15 mouse cellular contexts compared by ENCODE assay signal in genomic region chr15:98640157-98640556, GRCm38 (mm10). TPM values are rescaled to one million over a fixed set of nuclear protein-coding genes. Genes with fewer than 3 reads are reported as not detected.
DNase-seq lines count a peak whose midpoint lies in the region; ATAC-seq and TF ChIP-seq lines count a peak whose summit lies in the region.
"Had no signal": no experiment of that assay in that cellular context is flagged by ENCODE, and none has a peak within 500 bp of the region (broad histone marks: within the 10 kb centered on the region; RNA-seq: fewer than 3 reads in every experiment).

No protein-coding gene starts in this region.

- DNase-seq in limb, embryonic 10.5 days (ENCODE audit: low spot score): no peak
- no peak for DNase-seq in neural tube, embryonic 10.5 days (ENCODE audit: extremely low spot score, low spot score)
- no peak for DNase-seq in heart, postnatal 25 days (ENCODE audit: low spot score)
- DNase-seq: adrenal gland, postnatal 10 days; layer of hippocampus, adult 9-11 months had no signal

- ATAC-seq in intestine, embryonic 16.5 days: peak; percentile 43; the same call in 1 of the 2 replicates
- ATAC-seq in intestine, embryonic 15.5 days: no peak
- peak; percentile 62; the same call in 1 of the 2 replicates for ATAC-seq in intestine, postnatal 0 days
- ATAC-seq in stomach, embryonic 14.5 days (ENCODE audit: insufficient number of reproducible peaks, insufficient read depth, low FRiP score, low read depth): peak; percentile 62; the same call in 1 of the 2 replicates
- ATAC-seq in hindbrain, embryonic 13.5 days (ENCODE audit: low FRiP score): no peak
- ATAC-seq: Patski had no signal

- no peak for TF ChIP-seq CTCF in intestine, postnatal 0 days (IDR thresholded peaks at IDR 0.05; ENCODE audit: low read depth)

- H3K27me3 ChIP-seq in intestine, embryonic 16.5 days (replicated peaks; ENCODE audit: control insufficient read depth, insufficient read depth, low read length): no peaks in the 10 kb centered on the region
- no peaks in the 10 kb centered on the region for H3K27me3 ChIP-seq in intestine, embryonic 15.5 days (replicated peaks)
- H3K27me3 ChIP-seq in intestine, postnatal 0 days (replicated peaks; ENCODE audit: control insufficient read depth, insufficient read depth, low read length): 0 out of 2 replicates have a peak, but pooled peaks cover 2% of the 10 kb centered on the region
- H3K27me3 ChIP-seq in limb, embryonic 10.5 days (ENCODE audit: low read depth, poor library complexity, severe bottlenecking): peaks cover 32% of the 10 kb centered on the region
- H3K27me3 ChIP-seq in stomach, embryonic 14.5 days (ENCODE audit: control insufficient read depth, insufficient read depth, low read length): no peaks in the 10 kb centered on the region
- H3K27me3 ChIP-seq in hindbrain, embryonic 13.5 days: no peaks in the 10 kb centered on the region
- H3K27me3 ChIP-seq: hindbrain, embryonic 12.5 days; Patski had no signal

- peaks cover 8% of the 10 kb centered on the region for H3K4me1 ChIP-seq in intestine, embryonic 16.5 days (ENCODE audit: control insufficient read depth, insufficient read depth, low read length)
- H3K4me1 ChIP-seq in intestine, embryonic 15.5 days (replicated peaks): peaks cover 13% of the 10 kb centered on the region
- no peaks in the 10 kb centered on the region for H3K4me1 ChIP-seq in intestine, postnatal 0 days (replicated peaks; ENCODE audit: control insufficient read depth, insufficient read depth, low read length)
- peaks cover 24% of the 10 kb centered on the region for H3K4me1 ChIP-seq in limb, embryonic 10.5 days
- 0 out of 2 replicates have a peak, but pooled peaks cover 10% of the 10 kb centered on the region for H3K4me1 ChIP-seq in stomach, embryonic 14.5 days (ENCODE audit: control insufficient read depth, insufficient read depth, low read length)
- peaks cover 28% of the 10 kb centered on the region for H3K4me1 ChIP-seq in hindbrain, embryonic 13.5 days (replicated peaks)

- H3K4me3 ChIP-seq in intestine, embryonic 16.5 days (ENCODE audit: low read length): no peak overlapping the region
- no peak overlapping the region for H3K4me3 ChIP-seq in intestine, embryonic 15.5 days (replicated peaks)
- no peak overlapping the region for H3K4me3 ChIP-seq in intestine, postnatal 0 days (ENCODE audit: low read depth, low read length)
- no peak overlapping the region for H3K4me3 ChIP-seq in limb, embryonic 10.5 days
- no peak overlapping the region for H3K4me3 ChIP-seq in stomach, embryonic 14.5 days (ENCODE audit: low read depth, low read length)
- no peak overlapping the region for H3K4me3 ChIP-seq in hindbrain, embryonic 13.5 days
- H3K4me3 ChIP-seq: hindbrain, embryonic 12.5 days; limb, embryonic 13.5 days; megakaryocyte, embryonic 14.5 days had no signal

- 28% methylated on average over 8 of the region's 8 CpGs for whole genome bisulfite sequencing in intestine, embryonic 16.5 days
- WGBS in intestine, embryonic 15.5 days: 36% methylated on average over 8 of the region's 8 CpGs
- 36% methylated on average over 8 of the region's 8 CpGs for WGBS in intestine, postnatal 0 days
- WGBS in limb, embryonic 10.5 days: 25% methylated on average over 8 of the region's 8 CpGs
- WGBS in stomach, embryonic 14.5 days: 34% methylated on average over 8 of the region's 8 CpGs
- WGBS in hindbrain, embryonic 13.5 days: 44% methylated on average over 8 of the region's 8 CpGs

- intact Hi-C loops in heart, postnatal 25 days (cut with DNase I): no loop called here

- no peak overlapping the region for H3K9ac ChIP-seq in intestine, embryonic 16.5 days (ENCODE audit: low read depth, low read length)
- H3K9ac ChIP-seq in intestine, embryonic 15.5 days: no peak overlapping the region
- H3K9ac ChIP-seq in intestine, postnatal 0 days (ENCODE audit: low read depth, low read length): no peak overlapping the region
- no peak overlapping the region for H3K9ac ChIP-seq in stomach, embryonic 14.5 days (replicated peaks; ENCODE audit: low read depth, low read length)
- no peak overlapping the region for H3K9ac ChIP-seq in hindbrain, embryonic 13.5 days
- H3K9ac ChIP-seq: hindbrain, embryonic 12.5 days; limb, embryonic 13.5 days had no signal

- no peaks in the 10 kb centered on the region for H3K9me3 ChIP-seq in intestine, embryonic 16.5 days (ENCODE audit: control insufficient read depth, low read length)
- no peaks in the 10 kb centered on the region for H3K9me3 ChIP-seq in intestine, embryonic 15.5 days
- H3K9me3 ChIP-seq in intestine, postnatal 0 days (ENCODE audit: control insufficient read depth): no peaks in the 10 kb centered on the region
- H3K9me3 ChIP-seq in limb, embryonic 10.5 days (replicated peaks): no peaks in the 10 kb centered on the region
- no peaks in the 10 kb centered on the region for H3K9me3 ChIP-seq in stomach, embryonic 14.5 days (ENCODE audit: control insufficient read depth, low read depth, low read length)
- no peaks in the 10 kb centered on the region for H3K9me3 ChIP-seq in hindbrain, embryonic 13.5 days
- H3K9me3 ChIP-seq: hindbrain, embryonic 12.5 days; limb, embryonic 13.5 days; megakaryocyte, embryonic 14.5 days had no signal

- H3K27ac ChIP-seq in intestine, embryonic 16.5 days (ENCODE audit: low read length): no peak overlapping the region
- H3K27ac ChIP-seq in intestine, embryonic 15.5 days: no peak overlapping the region
- no peak overlapping the region for H3K27ac ChIP-seq in intestine, postnatal 0 days (ENCODE audit: low read depth, low read length)
- H3K27ac ChIP-seq in limb, embryonic 10.5 days: peak overlapping the region; percentile 43
- no peak overlapping the region for H3K27ac ChIP-seq in stomach, embryonic 14.5 days (ENCODE audit: low read length)
- H3K27ac ChIP-seq in hindbrain, embryonic 13.5 days: no peak overlapping the region
- H3K27ac ChIP-seq: hindbrain, embryonic 12.5 days; limb, embryonic 13.5 days had no signal

- H3K4me2 ChIP-seq in intestine, embryonic 16.5 days (ENCODE audit: low read depth, low read length): no peak overlapping the region
- H3K4me2 ChIP-seq in intestine, embryonic 15.5 days (replicated peaks): no peak overlapping the region
- no peak overlapping the region for H3K4me2 ChIP-seq in intestine, postnatal 0 days (replicated peaks; ENCODE audit: low read depth)
- H3K4me2 ChIP-seq in stomach, embryonic 14.5 days (replicated peaks; ENCODE audit: low read depth, low read length): no peak overlapping the region
- H3K4me2 ChIP-seq in hindbrain, embryonic 13.5 days: no peak overlapping the region
- H3K4me2 ChIP-seq: heart, embryonic 11.5 days; hindbrain, embryonic 12.5 days; limb, embryonic 13.5 days had no signal

- peaks cover 8% of the 10 kb centered on the region for H3K36me3 ChIP-seq in intestine, embryonic 16.5 days (ENCODE audit: control insufficient read depth, insufficient read depth, low read length)
- H3K36me3 ChIP-seq in intestine, embryonic 15.5 days: peaks cover 29% of the 10 kb centered on the region
- H3K36me3 ChIP-seq in intestine, postnatal 0 days (ENCODE audit: control insufficient read depth, insufficient read depth): peaks cover 28% of the 10 kb centered on the region
- peaks cover 46% of the 10 kb centered on the region for H3K36me3 ChIP-seq in limb, embryonic 10.5 days
- H3K36me3 ChIP-seq in stomach, embryonic 14.5 days (ENCODE audit: control insufficient read depth, insufficient read depth, low read length): peaks cover 43% of the 10 kb centered on the region
- peaks cover 60% of the 10 kb centered on the region for H3K36me3 ChIP-seq in hindbrain, embryonic 13.5 days

RNA-seq across cellular contexts. Expression of gene Cacnb3, which starts 9.5 kb away (rescaled TPM):
- polyA plus RNA-seq in intestine, embryonic 16.5 days (2015; fragmentation: Nextera tagmentation; extraction: Ambion mirVana): 20.3 and 22.8 TPM in 2 replicates
- 24.9 and 26.7 TPM in 2 replicates for polyA plus RNA-seq in intestine, embryonic 15.5 days (2015; fragmentation: Nextera tagmentation; extraction: Ambion mirVana)
- 9.3 and 10.3 TPM in 2 replicates for polyA plus RNA-seq in intestine, postnatal 0 days (2015; fragmentation: Nextera tagmentation; extraction: Ambion mirVana)
- polyA plus RNA-seq in limb, embryonic 10.5 days (2016; fragmentation: Nextera tagmentation; extraction: Ambion mirVana): 16.6 and 24.2 TPM in 2 replicates
- 34.4 TPM in 2 replicates for polyA plus RNA-seq in stomach, embryonic 14.5 days (2014; fragmentation: Nextera tagmentation; extraction: Ambion mirVana)
- polyA plus RNA-seq in hindbrain, embryonic 13.5 days (2015; fragmentation: Nextera tagmentation; extraction: Ambion mirVana): 124 and 135 TPM in 2 replicates
- 1 to 10 TPM; 4.1 TPM for total RNA-seq in heart, postnatal 25 days (2021)

RNA-seq across cellular contexts. Expression of gene Ddx23, which starts 22.5 kb away (rescaled TPM):
- polyA plus RNA-seq in intestine, embryonic 16.5 days (2015; fragmentation: Nextera tagmentation; extraction: Ambion mirVana): 15.6 and 17.6 TPM in 2 replicates
- polyA plus RNA-seq in intestine, embryonic 15.5 days (2015; fragmentation: Nextera tagmentation; extraction: Ambion mirVana): 23.3 and 23.7 TPM in 2 replicates
- 9.0 and 11.7 TPM in 2 replicates for polyA plus RNA-seq in intestine, postnatal 0 days (2015; fragmentation: Nextera tagmentation; extraction: Ambion mirVana)
- polyA plus RNA-seq in limb, embryonic 10.5 days (2016; fragmentation: Nextera tagmentation; extraction: Ambion mirVana): 21.8 and 25.4 TPM in 2 replicates
- polyA plus RNA-seq in stomach, embryonic 14.5 days (2014; fragmentation: Nextera tagmentation; extraction: Ambion mirVana): 30.1 and 30.3 TPM in 2 replicates
- 27.5 and 28.0 TPM in 2 replicates for polyA plus RNA-seq in hindbrain, embryonic 13.5 days (2015; fragmentation: Nextera tagmentation; extraction: Ambion mirVana)
- 10 to 100 TPM; 43.5 to 52.8 TPM for total RNA-seq in heart, postnatal 25 days (2021)

RNA-seq across cellular contexts. Expression of gene Adcy6, which starts 30.3 kb away (rescaled TPM):
- 17.1 and 18.8 TPM in 2 replicates for polyA plus RNA-seq in intestine, embryonic 16.5 days (2015; fragmentation: Nextera tagmentation; extraction: Ambion mirVana)
- polyA plus RNA-seq in intestine, embryonic 15.5 days (2015; fragmentation: Nextera tagmentation; extraction: Ambion mirVana): 21.4 and 23.0 TPM in 2 replicates
- 10.6 and 11.1 TPM in 2 replicates for polyA plus RNA-seq in intestine, postnatal 0 days (2015; fragmentation: Nextera tagmentation; extraction: Ambion mirVana)
- polyA plus RNA-seq in limb, embryonic 10.5 days (2016; fragmentation: Nextera tagmentation; extraction: Ambion mirVana): 15.7 and 16.5 TPM in 2 replicates
- polyA plus RNA-seq in stomach, embryonic 14.5 days (2014; fragmentation: Nextera tagmentation; extraction: Ambion mirVana): 21.9 and 23.0 TPM in 2 replicates
- polyA plus RNA-seq in hindbrain, embryonic 13.5 days (2015; fragmentation: Nextera tagmentation; extraction: Ambion mirVana): 10.1 and 11.7 TPM in 2 replicates
- 100 to 1,000 TPM; 188 to 238 TPM for total RNA-seq in heart, postnatal 25 days (2021)

RNA-seq across cellular contexts. Expression of gene Rnd1, which starts 37.1 kb away (rescaled TPM):
- polyA plus RNA-seq in intestine, embryonic 16.5 days (2015; fragmentation: Nextera tagmentation; extraction: Ambion mirVana): 0.95 and 1.1 TPM in 2 replicates
- polyA plus RNA-seq in intestine, embryonic 15.5 days (2015; fragmentation: Nextera tagmentation; extraction: Ambion mirVana): 0.97 and 1.1 TPM in 2 replicates
- 1.1 and 1.4 TPM in 2 replicates for polyA plus RNA-seq in intestine, postnatal 0 days (2015; fragmentation: Nextera tagmentation; extraction: Ambion mirVana)
- 0.38 and 0.62 TPM in 2 replicates for polyA plus RNA-seq in limb, embryonic 10.5 days (2016; fragmentation: Nextera tagmentation; extraction: Ambion mirVana)
- 0.75 and 0.83 TPM in 2 replicates for polyA plus RNA-seq in stomach, embryonic 14.5 days (2014; fragmentation: Nextera tagmentation; extraction: Ambion mirVana)
- polyA plus RNA-seq in hindbrain, embryonic 13.5 days (2015; fragmentation: Nextera tagmentation; extraction: Ambion mirVana): 7.3 and 7.4 TPM in 2 replicates
- total RNA-seq in heart, postnatal 25 days (2021): 1 to 10 TPM; 1.3 to 1.5 TPM

Comparison
In these comparisons a context has a peak if more than half of its experiments do, and no peak if none do; other contexts are left out.
1. ATAC-seq: peak in intestine, embryonic 16.5 days (single experiment), intestine, postnatal 0 days (single experiment) and stomach, embryonic 14.5 days (single experiment); none in intestine, embryonic 15.5 days (single experiment) and hindbrain, embryonic 13.5 days (single experiment).